Mouse (Mus musculus) layer of hippocampus, postnatal 36 days (tissue): ENCODE results near the gene Gm15093. TPM values are rescaled to one million over a fixed set of nuclear protein-coding genes. Genes with fewer than 3 reads are reported as not detected.
"Not testable (repeated sequence)": the region's sequence is repeated elsewhere in the genome, so short reads cannot be mapped to it uniquely, and the experiment has no call there.

ENCODE experiments used
- DNase-seq, 2 experiments: peaks; one replicate each; pipeline ENCODE4 v3.0.0; 2022
- total RNA-seq, 2 experiments: library from RNA; stranded (reverse); gene quantifications; 2 replicates each; pipeline ENCODE4 v1.2.3; 2021

The Gm15093 gene
- not detected for total RNA-seq

DNA sequence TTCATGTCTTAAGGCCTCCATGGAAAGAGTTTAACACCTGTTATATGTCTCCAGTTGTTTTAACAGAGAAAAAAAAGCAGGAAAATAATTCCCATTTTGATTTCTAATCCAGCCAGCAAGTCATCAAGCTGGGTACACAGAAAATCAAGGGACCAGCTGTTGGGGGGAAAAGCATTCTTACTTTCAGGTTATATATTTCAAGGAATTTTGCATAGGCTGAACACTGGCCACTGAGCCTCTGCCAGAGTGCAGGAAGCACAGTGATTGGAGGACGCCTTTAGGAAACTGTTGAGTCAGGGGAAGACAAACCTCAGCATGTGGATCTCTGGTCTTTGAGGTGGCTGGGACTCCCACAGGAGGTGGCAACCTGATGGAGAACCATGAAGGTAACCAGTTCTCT is at the start of gene Gm15093:
Gene Gm15093, plus strand, starts transcription at position 301 of the 400 bp plus-strand sequence.
- not testable (repeated sequence) for DNase-seq

Other genes starting within 250 kb of the Gm15093 start
- not detected for gene Ott, start 198.1 kb upstream of the Gm15093 start, total RNA-seq
- not detected for gene Gm15085, start 175.2 kb downstream of the Gm15093 start, total RNA-seq